ENCODE assay signal across 26 mouse cellular contexts in genomic region chr1:163893294-163893693, GRCm38 (mm10).
"Had no signal": no experiment of that assay in that cellular context is flagged by ENCODE, and none has a peak within 500 bp of the region (broad histone marks: within the 10 kb centered on the region; RNA-seq: fewer than 3 reads in every experiment).

No protein-coding gene starts in this region.

- H3K36me3 ChIP-seq: heart, embryonic 15.5 days; hindbrain, embryonic 10.5 days; hindbrain, embryonic 12.5 days; intestine, embryonic 15.5 days; liver, embryonic 12.5 days had no signal

- H3K4me3 ChIP-seq: heart, adult 2 months; heart, embryonic 13.5 days; heart, embryonic 15.5 days; hindbrain, embryonic 10.5 days; hindbrain, embryonic 12.5 days; intestine, embryonic 15.5 days; limb, embryonic 13.5 days; limb, embryonic 15.5 days; liver, embryonic 12.5 days had no signal

- H3K9me3 ChIP-seq: heart, embryonic 13.5 days; heart, embryonic 15.5 days; hindbrain, embryonic 10.5 days; hindbrain, embryonic 12.5 days; intestine, embryonic 15.5 days; limb, embryonic 13.5 days; limb, embryonic 15.5 days; liver, embryonic 12.5 days had no signal

- H3K27ac ChIP-seq: heart, adult 2 months; heart, embryonic 13.5 days; heart, embryonic 15.5 days; hindbrain, embryonic 10.5 days; hindbrain, embryonic 12.5 days; hindbrain, embryonic 14.5 days; intestine, embryonic 15.5 days; limb, embryonic 13.5 days; liver, embryonic 12.5 days; liver, embryonic 14.5 days had no signal

- H3K9ac ChIP-seq: heart, embryonic 13.5 days; heart, embryonic 15.5 days; hindbrain, embryonic 12.5 days; hindbrain, embryonic 14.5 days; intestine, embryonic 15.5 days; limb, embryonic 13.5 days; limb, embryonic 15.5 days; liver, embryonic 12.5 days; liver, embryonic 14.5 days had no signal

- H3K4me2 ChIP-seq: heart, embryonic 11.5 days; heart, embryonic 13.5 days; heart, embryonic 15.5 days; hindbrain, embryonic 12.5 days; hindbrain, embryonic 14.5 days; intestine, embryonic 15.5 days; limb, embryonic 15.5 days; liver, embryonic 12.5 days had no signal

- ATAC-seq: hindbrain, embryonic 16.5 days; inflammation-experienced regulatory T-cells, adult 6 months; intestine, embryonic 15.5 days; intestine, postnatal 0 days; liver, embryonic 12.5 days had no signal

- H3K27me3 ChIP-seq: heart, embryonic 13.5 days; heart, embryonic 15.5 days; hindbrain, embryonic 12.5 days; intestine, embryonic 15.5 days; limb, embryonic 13.5 days; limb, embryonic 15.5 days; liver, embryonic 12.5 days had no signal

- H3K4me1 ChIP-seq: heart, embryonic 13.5 days; heart, embryonic 15.5 days; hindbrain, embryonic 10.5 days; hindbrain, embryonic 12.5 days; intestine, embryonic 15.5 days; liver, embryonic 12.5 days had no signal

- DNase-seq: gastrocnemius, postnatal 10 days; gastrocnemius, postnatal 25 days; heart, adult 2 months; heart, postnatal 14 days; heart, postnatal 4 days; kidney, adult 18-20 months; kidney, adult 8-10 months; kidney, postnatal 10 days; kidney, postnatal 25 days; layer of hippocampus, adult 9-11 months; layer of hippocampus, postnatal 36 days; left cerebral cortex, postnatal 4 days had no signal
